Mouse (Mus musculus) forebrain, embryonic 16.5 days (tissue): ENCODE results near the gene Paf1. TPM values are rescaled to one million over a fixed set of nuclear protein-coding genes. Genes with fewer than 3 reads are reported as not detected.

ENCODE experiments used
- ATAC-seq: fragments of 200-750 bp; cut with Nextera tagmentation; 2 replicates; pipeline ENCODE4 v1.8.0; 2017; ENCODE audit warnings: mild to moderate bottlenecking, moderate library complexity
- H3K27ac ChIP-seq: fragments of 300-500 bp; sonication (generic); 2 replicates; pipeline ENCODE4 v1.5.1; 2014; ENCODE audit warnings: low read length, control low read depth
- H3K27me3 ChIP-seq: fragments of 300-500 bp; sonication (generic); replicated peaks from 2 replicates; pipeline ENCODE4 v1.6.1; 2014; ENCODE audit warnings: low read length; ENCODE audit not compliant: control insufficient read depth, insufficient read depth
- H3K36me3 ChIP-seq: fragments of 300-500 bp; sonication (generic); 2 replicates; pipeline ENCODE4 v1.6.1; 2014; ENCODE audit not compliant: control insufficient read depth, insufficient read depth
- H3K4me1 ChIP-seq: fragments of 300-500 bp; sonication (generic); replicated peaks from 2 replicates; pipeline ENCODE4 v1.6.1; 2014; ENCODE audit warnings: low read length; ENCODE audit not compliant: control insufficient read depth, insufficient read depth
- H3K4me2 ChIP-seq: fragments of 300-500 bp; sonication (generic); 2 replicates; pipeline ENCODE4 v1.6.1; 2014; ENCODE audit warnings: mild to moderate bottlenecking, low read length, control low read depth
- H3K4me3 ChIP-seq: fragments of 300-500 bp; sonication (generic); replicated peaks from 2 replicates; pipeline ENCODE4 v1.5.1; 2014; ENCODE audit warnings: mild to moderate bottlenecking, low read length, control low read depth
- H3K9ac ChIP-seq: fragments of 300-500 bp; sonication (generic); replicated peaks from 2 replicates; pipeline ENCODE4 v1.6.1; 2014; ENCODE audit warnings: low read depth, low read length, control low read depth
- H3K9me3 ChIP-seq: fragments of 300-500 bp; sonication (generic); 2 replicates; pipeline ENCODE4 v1.6.1; 2016; ENCODE audit warnings: low read length; ENCODE audit not compliant: control insufficient read depth
- WGBS: fragments of 180-500 bp; shearing (Covaris S2); extraction: QIAGEN DNeasy Blood & Tissue Kit; methylation state at CpG from one replicate; pipeline ENCODE4 v1.1.7; 2014; 5-methylcytosine and 5-hydroxymethylcytosine counted together
- polyA plus RNA-seq: library from polyadenylated mRNA; unstranded; fragments of >200 nt; fragmentation: Nextera tagmentation; extraction: Ambion mirVana; gene quantifications from 2 replicates; pipeline ENCODE4 v1.2.1, GENCODE M21; 2015

Paf1 gene
- polyA plus RNA-seq, 1 experiment from 2014 or later = 111 TPM

GRCm38 (mm10) chr7:28368276-28368920, 24.4 kb upstream of the Paf1 start:
- Histone ChIP-seq H3K9ac (no peak overlapping the region), H3K4me2 (no peak overlapping the region), H3K27ac (no peak overlapping the region), H3K36me3 (peaks cover 13% of the 10 kb centered on the region), H3K9me3 (no peaks in the 10 kb centered on the region), H3K27me3 (no peaks in the 10 kb centered on the region), H3K4me3 (no peak overlapping the region), H3K4me1 (peaks cover 18% of the 10 kb centered on the region)
- no peak for ATAC-seq
- 92% methylated on average over 16 of the region's 16 CpGs for WGBS

GRCm38 (mm10) chr7:28370051-28370450, 22.7 kb upstream of the Paf1 start:
- ATAC-seq = no peak
- Histone ChIP-seq H3K9ac (peak overlapping the region; percentile 85), H3K4me3 (peak overlapping the region; percentile 75), H3K4me2 (peak overlapping the region; percentile 88), H3K27me3 (no peaks in the 10 kb centered on the region), H3K4me1 (peaks cover 23% of the 10 kb centered on the region), H3K36me3 (peaks cover 5% of the 10 kb centered on the region; the same call in 1 of the 2 replicates), H3K27ac (no peak overlapping the region), H3K9me3 (no peaks in the 10 kb centered on the region)
- 94% methylated on average over 14 of the region's 14 CpGs for WGBS

- 5% methylated on average over 11 of the region's 11 CpGs for WGBS
- H3K9me3 ChIP-seq = no peaks in the 10 kb centered on the region
- peak overlapping the region; percentile 75 for H3K4me3 ChIP-seq
- H3K9ac ChIP-seq = peak overlapping the region; percentile 85
- peaks cover 5% of the 10 kb centered on the region; the same call in 1 of the 2 replicates for H3K36me3 ChIP-seq
- H3K4me2 ChIP-seq = peak overlapping the region; percentile 88
- no peak for ATAC-seq
- no peaks in the 10 kb centered on the region for H3K27me3 ChIP-seq
- H3K4me1 ChIP-seq = peaks cover 28% of the 10 kb centered on the region
- H3K27ac ChIP-seq = peak overlapping the region; percentile 83
These were observed 21.7 kb upstream of the Paf1 start for GRCm38 (mm10) chr7:28370977-28371513.

GRCm38 (mm10) chr7:28371514-28371989, 21.2 kb upstream of the Paf1 start:
- peak overlapping the region; percentile 88 for H3K4me2 ChIP-seq
- 1% methylated on average over 40 of the region's 43 CpGs for WGBS
- H3K27me3 ChIP-seq = no peaks in the 10 kb centered on the region
- peak overlapping the region; percentile 75 for H3K4me3 ChIP-seq
- peak; percentile 2; the same call in 1 of the 2 replicates for ATAC-seq
- peaks cover 34% of the 10 kb centered on the region for H3K4me1 ChIP-seq
- peaks cover 5% of the 10 kb centered on the region; the same call in 1 of the 2 replicates for H3K36me3 ChIP-seq
- H3K9ac ChIP-seq = peak overlapping the region; percentile 85
- no peaks in the 10 kb centered on the region for H3K9me3 ChIP-seq
- H3K27ac ChIP-seq = peak overlapping the region; percentile 83

- under 1% methylated on average over 53 of the region's 66 CpGs for WGBS
These were observed 20.3 kb upstream of the Paf1 start, which contains the start of gene Plekhg2 for GRCm38 (mm10) chr7:28372251-28373108. Plekhg2 (minus strand) TSS chr7:28372599.

GRCm38 (mm10) chr7:28373131-28373581, 19.6 kb upstream of the Paf1 start:
- Histone ChIP-seq H3K4me1 (peaks cover 46% of the 10 kb centered on the region), H3K4me3 (peak overlapping the region; percentile 75), H3K27me3 (no peaks in the 10 kb centered on the region), H3K9me3 (no peaks in the 10 kb centered on the region), H3K27ac (peak overlapping the region; percentile 83), H3K9ac (no peak overlapping the region), H3K36me3 (no peaks in the 10 kb centered on the region), H3K4me2 (peak overlapping the region; percentile 88)
- ATAC-seq = peak; percentile 21
- WGBS = 1% methylated on average over 9 of the region's 9 CpGs

More at GRCm38 (mm10) chr7:28372251-28373108, 20.3 kb upstream of the Paf1 start, which contains the start of gene Plekhg2:
- peak within 1 kb of the TSS; percentile 75 for H3K4me3 ChIP-seq
- no peaks in the 10 kb centered on the region for H3K36me3 ChIP-seq
- H3K4me2 ChIP-seq = peak within 1 kb of the TSS; percentile 88
- no peaks in the 10 kb centered on the region for H3K9me3 ChIP-seq
- peak within 1 kb of the TSS; percentile 83 for H3K27ac ChIP-seq
- peak; percentile 81 for ATAC-seq
- H3K27me3 ChIP-seq = no peaks in the 10 kb centered on the region
- peak within 1 kb of the TSS; percentile 85 for H3K9ac ChIP-seq
- peaks cover 39% of the 10 kb centered on the region for H3K4me1 ChIP-seq

GRCm38 (mm10) chr7:28373891-28374495, 18.8 kb upstream of the Paf1 start:
- H3K36me3 ChIP-seq = no peaks in the 10 kb centered on the region
- H3K4me2 ChIP-seq = no peak overlapping the region
- no peak overlapping the region for H3K4me3 ChIP-seq
- ATAC-seq = no peak
- 78% methylated on average over 7 of the region's 7 CpGs for WGBS
- H3K27me3 ChIP-seq = no peaks in the 10 kb centered on the region
- peak overlapping the region; percentile 45 for H3K27ac ChIP-seq
- H3K9me3 ChIP-seq = no peaks in the 10 kb centered on the region
- no peak overlapping the region for H3K9ac ChIP-seq
- peaks cover 54% of the 10 kb centered on the region for H3K4me1 ChIP-seq

GRCm38 (mm10) chr7:28374647-28375046, 18.1 kb upstream of the Paf1 start:
- no peak overlapping the region; the same call in 1 of the 2 replicates for H3K4me3 ChIP-seq
- H3K4me1 ChIP-seq = peaks cover 57% of the 10 kb centered on the region

More at GRCm38 (mm10) chr7:28374647-28375046, 18.1 kb upstream of the Paf1 start:
- WGBS = 79% methylated on average over 10 of the region's 10 CpGs
- no peak overlapping the region for H3K4me2 ChIP-seq
- H3K36me3 ChIP-seq = no peaks in the 10 kb centered on the region
- no peak overlapping the region; the same call in 1 of the 2 replicates for H3K9ac ChIP-seq
- no peak overlapping the region for H3K27ac ChIP-seq
- H3K27me3 ChIP-seq = no peaks in the 10 kb centered on the region
- H3K9me3 ChIP-seq = no peaks in the 10 kb centered on the region
- no peak for ATAC-seq
